Mouse (Mus musculus) heart, adult 2 months (tissue): ENCODE measurements around the gene Nmnat2.

Experiments
- CTCF ChIP-seq: fragments of 200-600 bp; IDR thresholded peaks from 2 replicates; pipeline ENCODE4 v1.8.1; 2022; ENCODE audit warnings: antibody characterized with exemption, mild to moderate bottlenecking, moderate library complexity
- POLR2A ChIP-seq: fragments of 200-500 bp; IDR thresholded peaks from 2 replicates; pipeline ENCODE4 v1.6.1; 2011; ENCODE audit warnings: mild to moderate bottlenecking, low read depth, low read length, control low read depth; ENCODE audit not compliant: insufficient read depth

DNA sequence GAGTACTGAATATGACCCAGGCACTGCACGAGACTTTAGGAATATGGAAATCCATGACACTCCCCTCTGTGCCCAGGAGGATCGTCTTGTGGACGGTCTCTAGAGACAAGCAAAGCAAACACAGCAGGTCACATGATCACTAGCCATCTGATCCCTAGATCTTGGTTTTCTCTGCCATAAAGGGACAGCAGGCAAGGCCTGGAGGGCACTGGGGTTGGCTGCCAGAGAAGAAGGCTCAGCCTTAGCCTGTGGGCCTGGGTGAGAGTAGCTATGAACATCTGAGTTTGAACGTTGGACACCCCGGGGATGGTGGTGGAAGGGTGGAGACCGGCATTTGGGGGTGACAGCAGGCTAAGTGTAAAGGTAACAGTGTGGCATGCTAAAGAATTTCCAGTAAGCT lies 11.4 kb downstream of the Nmnat2 start:
- TF ChIP-seq CTCF (no peak), POLR2A (no peak)
